Mouse (Mus musculus) CH12.LX (cell line): ENCODE results near the gene Vps35.

Experiments used
- CTCF ChIP-seq, 2 experiments: IDR thresholded peaks in 1 of 2; conservative IDR thresholded peaks in 1 of 2; 2 replicates each; pipeline ENCODE4 v1.5.1; 2011 to 2012; ENCODE audit warnings: low read depth in 2 of 2, low read length in 2 of 2, improper control_type of control experiment in 1 of 2, inconsistent platforms in 1 of 2, mild to moderate bottlenecking in 1 of 2, moderate library complexity in 1 of 2
- HCFC1 ChIP-seq: IDR thresholded peaks from 2 replicates; pipeline ENCODE4 v1.6.1; 2012; ENCODE audit warnings: low read depth, mild to moderate bottlenecking, inconsistent platforms, low read length, improper control_type of control experiment
- MAX ChIP-seq: IDR thresholded peaks from 2 replicates; pipeline ENCODE4 v1.6.1; 2011; ENCODE audit warnings: low read length, improper control_type of control experiment
- POLR2A ChIP-seq: IDR thresholded peaks from 2 replicates; pipeline ENCODE4 v1.6.1; 2011; ENCODE audit warnings: low read depth, mild to moderate bottlenecking, improper control_type of control experiment, low read length
- RCOR1 ChIP-seq: conservative IDR thresholded peaks from 2 replicates; pipeline ENCODE4 v1.6.1; 2012; ENCODE audit warnings: low read depth, mild to moderate bottlenecking, inconsistent platforms, low read length, improper control_type of control experiment
- SMC3 ChIP-seq: IDR thresholded peaks from 2 replicates; pipeline ENCODE4 v1.6.1; 2011; ENCODE audit warnings: low read depth, low read length, improper control_type of control experiment

- TF ChIP-seq HCFC1 (no peak), SMC3 (no peak), POLR2A (no peak), CTCF (conservative IDR thresholded peaks at IDR 0.05 in 1 of 2, IDR thresholded peaks at IDR 0.05 in 1 of 2; ENCODE audit: low read depth in 2 of 2, low read length in 2 of 2) (no peak), RCOR1 (no peak), MAX (no peak)
These were observed 9.0 kb upstream of the Vps35 start for GRCm38 (mm10) chr8:85308564-85308963.
